Mouse (Mus musculus) embryonic facial prominence, embryonic 13.5 days (tissue): Measurements from ENCODE around the gene Trmt61a. TPM values are rescaled to one million over a fixed set of nuclear protein-coding genes. Genes with fewer than 3 reads are reported as not detected.
A peak's percentile ranks its signal among the peaks of the same experiment; 100 is the strongest.
"Not testable (repeated sequence)": the region's sequence is repeated elsewhere in the genome, so short reads cannot be mapped to it uniquely, and the experiment has no call there.

Experiments
- ATAC-seq: fragments of 200-750 bp; cut with Nextera tagmentation; 2 replicates; pipeline ENCODE4 v1.8.0; 2017; ENCODE audit warnings: low read depth; ENCODE audit not compliant: insufficient number of reproducible peaks, insufficient read depth, low FRiP score, low TSS enrichment
- H3K27ac ChIP-seq: fragments of 300-500 bp; sonication (generic); 2 replicates; pipeline ENCODE4 v1.5.1; 2015; ENCODE audit warnings: moderate library complexity, mild to moderate bottlenecking, inconsistent platforms
- H3K27me3 ChIP-seq: fragments of 300-500 bp; sonication (generic); 2 replicates; pipeline ENCODE4 v1.6.1; 2015; ENCODE audit warnings: mild to moderate bottlenecking, inconsistent platforms
- H3K36me3 ChIP-seq: fragments of 300-500 bp; sonication (generic); 2 replicates; pipeline ENCODE4 v1.6.1; 2015; ENCODE audit warnings: mild to moderate bottlenecking, inconsistent platforms
- H3K4me1 ChIP-seq: fragments of 300-500 bp; sonication (generic); 2 replicates; pipeline ENCODE4 v1.6.1; 2015; ENCODE audit warnings: inconsistent platforms
- H3K4me2 ChIP-seq: fragments of 300-500 bp; sonication (generic); 2 replicates; pipeline ENCODE4 v1.6.1; 2015; ENCODE audit warnings: moderate library complexity, mild to moderate bottlenecking, inconsistent platforms
- H3K4me3 ChIP-seq: fragments of 300-500 bp; sonication (generic); 2 replicates; pipeline ENCODE4 v1.5.1; 2015; ENCODE audit warnings: mild to moderate bottlenecking, inconsistent platforms
- H3K9ac ChIP-seq: fragments of 300-500 bp; sonication (generic); 2 replicates; pipeline ENCODE4 v1.6.1; 2015; ENCODE audit warnings: mild to moderate bottlenecking, inconsistent platforms
- H3K9me3 ChIP-seq: fragments of 300-500 bp; sonication (generic); 2 replicates; pipeline ENCODE4 v1.6.1; 2016; ENCODE audit warnings: inconsistent platforms
- whole genome bisulfite sequencing: fragments of 180-500 bp; shearing (Covaris S2); methylation state at CpG from one replicate; pipeline ENCODE4 v1.1.7; 2015; ENCODE audit warnings: mixed read lengths; 5-methylcytosine and 5-hydroxymethylcytosine counted together
- polyA plus RNA-seq: library from polyadenylated mRNA; unstranded; fragments of >200 nt; fragmentation: Nextera tagmentation; extraction: Ambion mirVana; gene quantifications from 2 replicates; pipeline ENCODE4 v1.2.1, GENCODE M21; 2015

Trmt61a gene
- 12.5 and 13.7 TPM in 2 replicates for polyA plus RNA-seq

GRCm38 (mm10) chr12:111677882-111678669 lies at the start of gene Trmt61a:
TSS of gene Trmt61a (plus strand) at chr12:111678105.
- Histone ChIP-seq H3K27me3 (peaks cover 19% of the 10 kb centered on the region), H3K9ac (peak within 1 kb of the TSS; percentile 81), H3K27ac (peak within 1 kb of the TSS; percentile 94), H3K4me2 (peak within 1 kb of the TSS; percentile 77), H3K36me3 (peaks cover 30% of the 10 kb centered on the region), H3K4me3 (peak within 1 kb of the TSS; percentile 88), H3K4me1 (peaks cover 21% of the 10 kb centered on the region), H3K9me3 (no peaks in the 10 kb centered on the region)
- WGBS, result under 1% methylated on average over 51 of the region's 51 CpGs
- ATAC-seq, result peak; percentile 54; the same call in 1 of the 2 replicates

GRCm38 (mm10) chr12:111648061-111648645 lies 29.8 kb upstream of the Trmt61a start:
- Histone ChIP-seq H3K9ac (no peak overlapping the region), H3K4me3 (no peak overlapping the region), H3K27ac (peak overlapping the region; percentile 33; the same call in 1 of the 2 replicates), H3K27me3 (no peaks in the 10 kb centered on the region), H3K4me1 (no peaks in the 10 kb centered on the region), H3K9me3 (no peaks in the 10 kb centered on the region), H3K36me3 (peaks cover 93% of the 10 kb centered on the region), H3K4me2 (no peak overlapping the region)
- ATAC-seq, result no peak
- WGBS, result 43% methylated on average over 6 of the region's 6 CpGs

DNA sequence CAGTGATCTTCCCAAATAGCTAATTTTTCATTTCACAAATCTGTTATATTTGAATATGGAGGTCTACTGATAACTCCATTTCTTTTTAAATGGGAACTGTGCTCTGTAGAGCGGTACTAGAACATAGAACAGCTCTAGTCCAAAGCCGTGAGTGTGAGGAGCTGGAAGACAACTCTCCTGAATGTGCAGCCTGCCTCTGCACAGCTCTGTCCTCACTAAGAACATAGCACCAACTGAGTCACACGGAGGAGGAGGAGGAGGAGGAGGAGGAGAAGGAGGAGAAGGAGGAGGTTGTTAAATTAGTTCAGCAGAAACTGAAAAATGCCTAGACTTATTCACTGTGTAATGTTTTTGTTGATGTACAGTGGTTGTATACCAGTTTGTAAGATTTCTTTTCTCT lies 25.0 kb upstream of the Trmt61a start:
- H3K4me2 ChIP-seq, result no peak overlapping the region
- H3K4me1 ChIP-seq, result no peaks in the 10 kb centered on the region
- H3K27me3 ChIP-seq, result no peaks in the 10 kb centered on the region
- no peak overlapping the region for H3K27ac ChIP-seq
- WGBS, result 91% methylated on average over 3 of the region's 3 CpGs
- H3K9me3 ChIP-seq, result no peaks in the 10 kb centered on the region
- no peak for ATAC-seq
- no peak overlapping the region for H3K4me3 ChIP-seq
- no peak overlapping the region for H3K9ac ChIP-seq
- H3K36me3 ChIP-seq, result peaks cover 84% of the 10 kb centered on the region

GRCm38 (mm10) chr12:111653434-111653833 lies 24.5 kb upstream of the Trmt61a start:
- H3K27me3 ChIP-seq, result no peaks in the 10 kb centered on the region
- no peaks in the 10 kb centered on the region for H3K4me1 ChIP-seq
- H3K4me3 ChIP-seq, result no peak overlapping the region
- H3K4me2 ChIP-seq, result no peak overlapping the region
- no peak for ATAC-seq
- peaks cover 83% of the 10 kb centered on the region for H3K36me3 ChIP-seq
- no peak overlapping the region for H3K9ac ChIP-seq
- H3K9me3 ChIP-seq, result no peaks in the 10 kb centered on the region
- no peak overlapping the region for H3K27ac ChIP-seq
- WGBS, result 44% methylated on average over 3 of the region's 3 CpGs

- H3K27me3 ChIP-seq, result no peaks in the 10 kb centered on the region
- no peak; the same call in 1 of the 2 replicates for ATAC-seq
- no peak overlapping the region for H3K27ac ChIP-seq
- no peak overlapping the region for H3K4me2 ChIP-seq
- 93% methylated on average over 11 of the region's 11 CpGs for WGBS
- H3K36me3 ChIP-seq, result peaks cover 79% of the 10 kb centered on the region
- no peak overlapping the region for H3K4me3 ChIP-seq
- no peaks in the 10 kb centered on the region for H3K4me1 ChIP-seq
- no peak overlapping the region for H3K9ac ChIP-seq
- no peaks in the 10 kb centered on the region for H3K9me3 ChIP-seq
Measured at GRCm38 (mm10) chr12:111655695-111656094, 22.2 kb upstream of the Trmt61a start.

DNA sequence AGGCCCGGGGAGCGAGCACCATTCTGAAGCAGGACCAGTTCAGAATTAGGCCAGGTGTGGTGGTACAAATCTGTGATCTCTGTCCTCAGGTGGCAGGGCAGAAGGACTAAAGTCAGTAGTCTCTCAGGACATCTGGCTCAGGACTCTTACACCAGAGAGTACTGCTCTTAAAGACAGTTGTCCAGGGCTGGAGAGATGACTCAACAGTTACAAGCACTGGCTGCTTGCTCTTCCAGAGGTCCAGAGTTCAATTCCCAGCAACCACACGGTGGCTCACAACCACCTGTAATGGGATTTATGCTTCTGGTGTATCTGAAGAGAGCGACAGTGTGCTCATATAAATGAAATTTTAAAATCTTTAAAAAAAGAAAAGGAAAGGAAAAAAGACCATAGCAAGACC lies 18.6 kb upstream of the Trmt61a start:
- H3K9ac ChIP-seq, result no peak overlapping the region
- no peak for ATAC-seq
- H3K4me2 ChIP-seq, result no peak overlapping the region
- 96% methylated on average over 4 of the region's 4 CpGs for WGBS
- H3K9me3 ChIP-seq, result no peaks in the 10 kb centered on the region
- no peak overlapping the region for H3K4me3 ChIP-seq
- no peaks in the 10 kb centered on the region for H3K27me3 ChIP-seq
- peaks cover 71% of the 10 kb centered on the region for H3K36me3 ChIP-seq
- H3K27ac ChIP-seq, result no peak overlapping the region
- H3K4me1 ChIP-seq, result peaks cover 6% of the 10 kb centered on the region

- Histone ChIP-seq H3K4me3 (no peak overlapping the region), H3K9me3 (no peaks in the 10 kb centered on the region), H3K4me2 (no peak overlapping the region), H3K27me3 (no peaks in the 10 kb centered on the region), H3K36me3 (peaks cover 59% of the 10 kb centered on the region), H3K9ac (no peak overlapping the region), H3K27ac (no peak overlapping the region), H3K4me1 (peaks cover 9% of the 10 kb centered on the region)
- no peak for ATAC-seq
- WGBS, result 97% methylated on average over 1 of the region's 1 CpGs
Measured at GRCm38 (mm10) chr12:111660628-111661027, 17.3 kb upstream of the Trmt61a start.

GRCm38 (mm10) chr12:111661554-111661953 lies 16.4 kb upstream of the Trmt61a start:
- not testable (repeated sequence) for H3K9ac ChIP-seq, H3K27me3 ChIP-seq, H3K4me2 ChIP-seq, H3K4me3 ChIP-seq, H3K27ac ChIP-seq, ATAC-seq, H3K9me3 ChIP-seq
- Histone ChIP-seq H3K4me1 (peaks cover 13% of the 10 kb centered on the region), H3K36me3 (peaks cover 51% of the 10 kb centered on the region)
- WGBS, result 97% methylated on average over 11 of the region's 11 CpGs

DNA sequence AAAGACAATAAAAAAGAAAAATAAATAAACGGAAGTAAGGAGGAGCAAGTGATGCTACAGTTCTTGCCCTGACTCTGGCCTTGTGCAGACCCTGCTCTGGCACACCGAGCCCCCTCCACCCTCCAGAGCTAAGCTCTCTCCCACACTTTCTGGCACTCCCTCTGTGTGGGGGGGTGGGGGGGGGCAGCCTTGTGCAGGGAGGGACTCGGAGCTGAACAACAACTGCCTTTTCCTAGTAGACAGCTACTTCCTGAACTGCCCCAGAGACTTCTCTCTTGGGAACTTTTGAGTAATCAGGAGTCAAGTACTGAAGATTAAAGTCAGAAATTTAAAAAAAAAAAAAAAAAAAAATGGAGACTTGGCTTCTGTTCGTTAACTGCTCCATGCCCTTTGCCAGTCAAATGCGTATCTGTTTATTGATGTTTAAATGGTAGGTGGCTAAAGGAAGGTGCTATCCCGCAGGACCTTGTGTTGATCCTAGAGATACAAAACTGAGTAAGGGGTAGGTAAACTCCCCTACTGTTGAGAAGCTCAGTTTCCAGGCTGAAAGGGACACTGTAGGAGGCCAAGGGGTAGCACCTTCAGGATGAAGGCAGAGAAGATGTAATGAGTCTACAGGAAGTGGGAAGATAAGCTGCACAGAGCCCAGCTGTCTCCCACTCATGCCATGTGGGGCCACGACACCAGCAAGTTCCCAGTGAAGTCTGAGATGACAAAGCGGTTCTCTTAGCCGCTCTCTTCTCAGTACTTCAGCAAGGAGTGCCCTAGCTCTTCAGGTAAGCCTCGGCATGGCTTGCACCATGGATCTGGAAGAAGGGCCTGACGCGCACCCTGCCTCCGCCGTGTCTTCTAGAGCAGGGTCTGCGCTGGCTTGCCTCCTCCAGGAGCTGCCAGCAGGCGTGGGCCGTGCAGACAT lies 14.4 kb upstream of the Trmt61a start:
- Histone ChIP-seq H3K9me3 (no peaks in the 10 kb centered on the region), H3K27me3 (no peaks in the 10 kb centered on the region), H3K4me1 (peaks cover 14% of the 10 kb centered on the region), H3K36me3 (peaks cover 34% of the 10 kb centered on the region), H3K4me3 (no peak overlapping the region), H3K27ac (peak overlapping the region; percentile 28; the same call in 1 of the 2 replicates), H3K9ac (peak overlapping the region; percentile 21; the same call in 1 of the 2 replicates), H3K4me2 (no peak overlapping the region)
- no peak for ATAC-seq
- WGBS, result 66% methylated on average over 17 of the region's 17 CpGs

DNA sequence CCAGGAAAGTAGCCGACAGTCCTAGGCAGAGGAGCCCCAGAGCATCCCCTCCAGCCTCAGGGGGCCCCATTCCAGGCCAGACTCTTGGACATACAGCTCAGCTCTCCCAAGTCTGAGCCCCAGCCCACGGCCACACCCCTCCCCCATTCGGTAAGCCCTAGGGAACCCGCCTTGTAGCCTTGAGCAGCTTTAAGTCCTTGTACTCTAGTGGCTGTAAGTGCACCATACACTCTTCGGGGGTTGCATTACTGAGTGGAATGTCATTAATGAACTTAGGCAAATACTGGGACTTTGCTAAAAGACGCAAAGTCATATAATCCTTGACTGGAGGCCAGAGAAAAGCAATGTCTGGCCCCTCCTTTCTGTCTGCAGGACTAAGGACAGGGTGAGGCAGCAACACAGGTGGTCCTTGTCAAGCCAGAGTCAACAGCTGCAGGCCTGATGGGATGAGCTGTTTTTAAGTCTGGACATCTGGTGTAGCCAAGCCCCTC lies 13.7 kb upstream of the Trmt61a start:
- H3K27me3 ChIP-seq, result peaks cover 2% of the 10 kb centered on the region; the same call in 1 of the 2 replicates
- H3K4me1 ChIP-seq, result peaks cover 21% of the 10 kb centered on the region
- H3K4me3 ChIP-seq, result no peak overlapping the region
- peak overlapping the region; percentile 21; the same call in 1 of the 2 replicates for H3K9ac ChIP-seq
- no peak overlapping the region for H3K4me2 ChIP-seq
- peaks cover 29% of the 10 kb centered on the region for H3K36me3 ChIP-seq
- WGBS, result 38% methylated on average over 6 of the region's 6 CpGs
- H3K9me3 ChIP-seq, result no peaks in the 10 kb centered on the region
- H3K27ac ChIP-seq, result peak overlapping the region; percentile 28; the same call in 1 of the 2 replicates
- ATAC-seq, result no peak
